Mouse (Mus musculus): ENCODE data around the gene Prkcb. TPM values are rescaled to one million over a fixed set of nuclear protein-coding genes. Genes with fewer than 3 reads are reported as not detected.

The Prkcb gene
- total RNA-seq, 4 experiments from 2014 or later, result 15.1 to 28.3 (median 21.8) TPM

Other genes starting within 250 kb of the Prkcb start
- 10 to 100 TPM; 46.0 to 56.0 (median 50.4) TPM for gene Ubfd1, start 221.6 kb upstream of the Prkcb start, total RNA-seq (2022)
- 10 to 100 TPM; 17.8 to 23.3 (median 20.0) TPM for gene Ears2, start 221.5 kb upstream of the Prkcb start, total RNA-seq (2022)
- gene Ndufab1, start 186.9 kb upstream of the Prkcb start, total RNA-seq (2022), result 100 to 1,000 TPM; 279 to 424 (median 346) TPM
- 1 to 10 TPM; 1.5 to 2.5 (median 2.1) TPM for gene Palb2, start 155.8 kb upstream of the Prkcb start, total RNA-seq (2022)
- 10 to 100 TPM; 63.1 to 82.7 (median 76.1) TPM for gene Dctn5, start 155.7 kb upstream of the Prkcb start, total RNA-seq (2022)
- gene Plk1, start 129.3 kb upstream of the Prkcb start, total RNA-seq (2022), result 1 to 10 TPM; 2.1 to 3.1 (median 2.6) TPM
- under 1 TPM; 0.15 to 0.43 (median 0.35) TPM for gene Ern2, start 102.5 kb upstream of the Prkcb start, total RNA-seq (2022)
- gene Chp2, start 69.3 kb upstream of the Prkcb start, total RNA-seq (2022), result 1 to 10 TPM; 1.2 to 4.5 (median 2.4) TPM